Mouse (Mus musculus) cerebellum, adult 11 months (tissue): ENCODE results near the gene Tsc22d4.
A peak's percentile ranks its signal among the peaks of the same experiment; 100 is the strongest.
"Not testable (repeated sequence)": the region's sequence is repeated elsewhere in the genome, so short reads cannot be mapped to it uniquely, and the experiment has no call there.

Experiments
- DNase-seq: peaks from one replicate; pipeline ENCODE4 v3.0.0; 2022

The Tsc22d4 gene

DNA sequence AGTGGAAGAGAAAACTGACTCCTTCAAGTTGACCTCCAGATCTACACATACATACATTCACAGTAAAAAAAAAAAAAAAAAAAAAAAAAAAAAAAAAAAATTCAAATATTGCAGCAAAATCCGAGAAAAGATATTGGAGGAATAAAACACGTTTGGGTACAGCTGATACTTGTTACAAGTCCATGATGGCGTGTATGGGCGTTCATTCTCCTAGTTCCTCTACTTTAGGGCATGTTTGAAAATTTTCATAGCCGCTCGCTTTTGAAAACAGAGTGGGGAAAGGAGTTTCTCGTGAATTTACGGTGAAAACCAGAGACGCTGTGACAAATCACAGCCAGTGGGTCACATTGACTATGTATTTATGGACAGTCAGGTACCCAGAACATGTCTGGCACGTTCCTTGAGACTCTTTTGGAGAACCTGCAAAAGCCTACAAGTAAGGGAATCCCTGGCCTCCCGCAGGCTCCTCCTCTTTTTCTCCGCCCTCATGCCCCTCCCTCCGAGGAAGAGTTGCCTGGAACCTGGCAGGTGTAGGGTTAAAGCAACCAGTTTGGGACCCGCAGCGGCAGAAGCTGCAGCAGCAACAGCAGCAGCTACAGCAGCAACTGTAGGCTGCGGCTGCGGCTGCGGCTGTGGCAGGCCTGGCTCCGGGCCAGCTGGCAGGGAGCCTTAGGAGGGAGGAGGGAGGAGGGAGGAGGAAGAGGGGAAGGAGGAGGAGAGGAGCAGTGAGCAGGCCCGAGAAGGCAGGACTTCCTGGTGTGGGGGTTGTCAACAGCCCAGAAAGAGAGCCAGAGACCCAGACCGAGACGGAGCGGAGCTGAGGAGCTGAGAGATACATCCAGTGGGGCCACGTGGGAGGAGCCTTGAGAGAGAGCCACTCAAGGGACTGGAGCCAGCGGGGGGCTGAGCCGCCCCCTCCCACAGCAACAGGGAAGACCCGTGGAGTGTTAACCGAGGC is at the start of gene Tsc22d4:
Tsc22d4 (plus strand) TSS at position 517 of the 958 bp plus-strand sequence.
- DNase-seq = peak; percentile 82

DNA sequence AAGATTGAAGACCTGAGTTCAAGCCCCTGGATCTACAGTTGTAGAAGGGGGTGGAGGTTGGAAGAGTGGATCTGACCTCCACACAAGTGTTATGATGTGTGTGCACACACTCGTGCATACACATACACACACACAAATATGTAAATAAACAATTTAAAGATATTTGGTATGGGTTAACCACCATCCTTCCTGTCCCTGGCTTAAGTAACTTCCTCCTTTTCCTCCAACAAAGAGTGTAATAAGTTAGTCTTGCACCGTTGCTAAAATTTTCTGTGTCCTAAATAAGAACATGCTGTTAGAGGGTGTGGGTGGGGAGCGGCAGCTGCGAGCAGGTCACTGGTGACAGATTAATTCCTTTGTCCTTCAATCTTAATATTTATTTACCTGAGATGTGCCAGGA is 49.6 kb upstream of the Tsc22d4 start:
- DNase-seq = no peak

GRCm38 (mm10) chr5:137699080-137699479 is 46.5 kb upstream of the Tsc22d4 start:
- DNase-seq = no peak

DNA sequence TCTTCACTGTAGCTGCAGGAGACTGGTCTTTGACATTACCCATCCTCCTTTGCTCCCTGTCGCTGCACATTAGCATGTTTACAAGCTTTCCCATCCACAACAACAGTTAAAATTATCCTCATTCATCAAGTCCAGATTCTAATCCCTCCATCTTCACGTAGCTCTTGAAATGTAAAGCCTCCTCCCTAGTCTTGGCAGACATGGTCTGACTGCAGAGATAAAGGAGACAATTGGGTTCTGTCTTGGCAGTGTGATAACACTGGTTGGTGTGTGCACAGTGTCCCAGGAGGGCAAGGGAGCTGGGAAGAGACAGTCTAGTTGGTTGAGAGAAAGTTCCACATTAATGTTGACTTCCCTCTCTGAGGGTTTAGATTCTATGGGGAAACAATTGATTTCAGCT is 45.7 kb upstream of the Tsc22d4 start:
- DNase-seq = no peak

GRCm38 (mm10) chr5:137705242-137705641 is 40.3 kb upstream of the Tsc22d4 start:
- DNase-seq = no peak

- peak; percentile 35 for DNase-seq
These were observed 38.5 kb upstream of the Tsc22d4 start for GRCm38 (mm10) chr5:137706913-137707633.

- no peak for DNase-seq
These were observed 32.1 kb upstream of the Tsc22d4 start for GRCm38 (mm10) chr5:137713454-137713853.

GRCm38 (mm10) chr5:137715685-137716084 is 29.8 kb upstream of the Tsc22d4 start:
- no peak for DNase-seq

- DNase-seq = no peak
These were observed 27.3 kb upstream of the Tsc22d4 start for GRCm38 (mm10) chr5:137718020-137718790.

DNA sequence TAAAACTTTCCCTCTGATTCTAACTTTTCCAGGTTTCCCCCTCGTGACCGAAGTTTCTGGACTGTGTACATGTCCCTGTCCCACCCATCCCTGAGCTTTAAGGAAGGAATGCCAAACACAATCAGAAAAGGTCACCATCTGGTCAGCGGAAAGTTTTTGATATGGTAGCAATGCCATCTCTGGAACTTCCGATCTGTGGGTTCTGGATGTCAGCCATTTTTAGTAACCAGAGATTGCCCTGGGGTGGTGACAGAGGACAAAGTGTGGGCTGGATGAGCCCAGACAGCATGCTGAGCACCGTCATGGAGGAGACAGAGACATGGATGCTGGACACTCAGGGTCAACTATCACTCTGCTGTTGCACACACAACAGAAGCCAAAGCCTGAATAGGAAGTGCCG is 26.4 kb upstream of the Tsc22d4 start:
- DNase-seq = no peak

DNA sequence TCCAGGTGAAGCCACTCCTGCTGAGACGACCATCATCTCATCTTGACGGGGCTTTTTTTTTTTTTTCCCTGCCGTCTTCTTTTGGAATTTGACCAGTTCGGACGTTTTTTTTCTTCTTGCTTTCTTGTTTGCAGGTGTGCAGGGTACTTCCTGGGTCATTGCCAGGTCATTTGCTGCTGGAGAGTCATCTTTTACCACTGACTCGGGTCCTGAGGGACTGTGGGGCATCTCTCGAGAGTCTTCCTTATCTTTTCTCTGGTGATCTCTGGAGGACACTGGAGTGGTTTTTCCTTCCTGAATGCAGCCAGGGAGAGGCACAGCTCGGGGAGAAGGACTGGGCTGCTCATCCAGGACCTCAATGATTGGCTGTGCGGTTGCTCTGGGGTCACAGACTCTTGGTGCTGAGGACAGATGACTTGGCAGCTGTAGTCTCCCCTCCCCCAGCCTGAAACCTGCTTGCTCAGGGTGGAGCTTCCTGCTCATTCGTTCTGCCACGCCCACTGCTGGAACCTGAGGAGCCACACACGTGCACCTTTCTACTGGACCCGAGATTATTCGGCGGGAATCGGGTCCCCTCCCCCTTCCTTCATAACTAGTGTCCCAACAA is 24.9 kb upstream of the Tsc22d4 start:
- DNase-seq = not testable (repeated sequence)

- no peak for DNase-seq
These were observed 21.7 kb upstream of the Tsc22d4 start for GRCm38 (mm10) chr5:137723840-137724239.

DNA sequence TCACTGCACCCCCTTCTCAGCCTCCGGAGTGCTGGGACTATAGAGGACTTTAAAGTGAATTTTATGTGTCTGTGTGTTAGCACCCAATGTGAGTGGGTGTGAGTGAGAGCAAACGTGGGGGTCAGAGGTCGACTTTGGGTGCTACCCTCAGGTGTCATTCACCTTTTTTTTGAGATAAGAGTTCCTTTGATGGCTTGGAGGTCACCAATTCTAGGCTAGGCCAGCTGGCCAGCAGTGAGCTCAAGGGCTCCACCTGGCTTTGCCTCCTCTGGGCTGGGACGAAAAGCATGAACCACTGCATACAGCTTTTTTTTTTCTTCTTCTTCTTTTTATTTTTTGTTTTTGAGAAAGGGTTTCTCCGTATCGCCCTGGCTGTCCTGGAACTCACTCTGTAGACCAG is 18.8 kb upstream of the Tsc22d4 start:
- no peak for DNase-seq

GRCm38 (mm10) chr5:137733638-137734288 is 11.8 kb upstream of the Tsc22d4 start:
- DNase-seq = no peak

- no peak for DNase-seq
These were observed 11.1 kb upstream of the Tsc22d4 start for GRCm38 (mm10) chr5:137734289-137735061.

DNA sequence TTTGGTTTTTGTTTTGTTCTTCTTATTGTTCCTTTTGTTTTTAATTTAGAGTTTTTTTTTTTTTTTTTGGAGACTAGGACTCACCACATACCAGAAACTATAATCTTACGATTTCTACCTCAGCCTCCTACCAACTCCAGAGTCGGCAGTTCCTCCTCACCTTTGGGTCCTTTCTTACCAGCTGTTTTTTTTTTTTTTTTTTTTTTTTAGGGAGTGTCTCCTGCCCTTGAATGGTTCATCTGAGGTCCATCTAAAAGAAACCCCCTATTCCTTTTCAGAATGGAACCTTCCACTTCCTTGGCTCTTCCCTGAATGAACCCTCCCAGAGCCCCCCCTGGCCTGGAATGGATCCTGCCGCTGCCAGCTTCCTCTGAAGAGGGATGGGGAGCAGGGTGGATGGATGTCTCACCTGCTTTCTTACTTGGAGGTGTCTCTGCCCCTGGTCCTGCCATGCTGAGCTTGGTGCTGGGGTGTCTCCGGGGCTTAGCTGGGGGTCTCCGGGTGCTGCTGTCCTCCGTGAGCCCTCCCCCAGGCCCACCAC is 8.1 kb upstream of the Tsc22d4 start:
- peak; percentile 10 for DNase-seq

- DNase-seq = peak; percentile 11
These were observed 7.0 kb upstream of the Tsc22d4 start for GRCm38 (mm10) chr5:137738516-137738915.

DNA sequence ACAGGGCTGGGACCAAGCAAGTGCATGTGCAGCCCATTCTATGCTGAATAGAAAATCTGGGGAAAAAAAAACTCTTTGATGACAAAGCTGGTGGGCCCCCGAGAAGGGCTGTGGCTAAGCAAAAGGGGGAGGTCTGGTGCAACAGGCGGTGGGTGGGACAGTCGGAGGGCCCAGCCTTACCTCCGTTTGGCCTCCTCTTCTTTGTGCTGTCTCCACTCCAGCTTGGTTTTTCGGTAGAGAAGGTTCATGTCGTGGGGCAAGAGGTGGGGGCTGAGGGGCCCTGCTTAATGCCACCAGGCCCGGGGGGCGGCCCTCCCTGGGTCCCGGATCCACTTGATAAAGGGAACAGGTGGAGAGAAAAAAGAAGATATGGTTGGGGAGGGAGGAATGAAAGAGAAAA is 6.1 kb upstream of the Tsc22d4 start:
- no peak for DNase-seq

DNA sequence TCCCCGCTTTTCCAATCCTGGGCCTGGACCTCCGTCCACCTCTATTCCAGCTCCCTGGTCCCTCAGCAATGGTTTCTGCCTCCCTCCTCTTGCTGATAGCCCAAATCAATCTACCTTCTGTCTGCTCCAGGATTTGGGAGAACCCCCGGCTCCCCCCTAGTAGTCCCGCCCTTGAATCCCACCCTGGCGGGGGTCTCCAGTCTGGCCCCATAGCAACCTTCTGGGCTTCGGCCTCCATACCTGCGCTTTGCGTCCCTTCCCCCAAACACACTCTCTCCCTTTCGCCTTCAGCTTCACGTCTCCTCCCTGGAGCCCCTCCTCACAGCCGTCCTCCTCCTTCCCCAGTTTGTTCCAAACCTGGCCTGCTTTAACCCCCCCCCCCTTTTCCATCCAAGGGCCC is 5.0 kb upstream of the Tsc22d4 start:
- DNase-seq = no peak

DNA sequence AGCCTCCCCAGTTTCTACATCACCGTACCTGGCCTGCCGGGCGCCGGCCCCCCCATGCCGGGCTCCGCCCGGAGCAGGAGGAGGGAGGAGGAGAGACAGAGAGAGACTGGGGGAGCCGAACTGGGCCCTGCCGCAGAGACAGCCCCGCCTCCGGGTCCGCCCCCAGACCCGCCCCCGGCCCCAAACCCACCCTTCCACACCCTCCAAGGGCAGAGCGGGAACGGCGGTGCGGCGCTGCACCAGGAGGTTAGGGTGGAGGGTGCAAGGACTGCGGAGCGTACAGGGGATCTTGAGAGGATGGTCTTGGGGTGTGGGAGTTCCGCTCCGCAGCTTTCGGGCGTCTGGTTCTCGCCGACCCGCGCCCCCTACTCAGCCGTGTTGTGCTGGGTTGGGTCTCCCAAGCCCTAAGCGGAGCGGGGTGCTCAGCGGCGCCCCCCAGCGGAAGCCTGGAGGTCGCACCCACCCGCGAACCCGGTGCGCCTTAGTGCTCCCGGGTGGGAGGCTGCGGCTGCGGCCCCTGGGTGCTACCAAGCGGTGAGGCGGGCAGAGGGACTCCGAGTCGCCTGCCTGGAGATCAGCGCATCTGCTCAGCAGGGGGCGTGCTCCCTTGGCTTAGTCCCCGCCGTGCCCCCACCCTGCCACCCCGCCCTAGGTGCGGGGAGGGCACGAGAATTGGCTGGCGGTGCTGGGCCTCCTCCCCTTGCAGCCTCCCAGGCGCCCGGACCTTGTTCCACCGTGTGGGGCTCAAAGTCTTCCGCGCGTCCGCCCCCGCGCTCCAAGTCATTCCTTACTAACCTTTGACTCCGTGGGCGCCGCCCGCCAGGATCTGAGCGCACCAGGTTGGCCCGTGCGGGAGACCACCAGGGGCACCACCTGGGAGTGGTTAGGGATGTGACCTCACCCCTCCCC is 4.3 kb upstream of the Tsc22d4 start, which contains the start of gene Nyap1:
Nyap1 (minus strand) TSS at position 585 of the 909 bp plus-strand sequence.
- DNase-seq = peak; percentile 84
